ENCODE assay signal across 22 mouse cellular contexts in genomic region chr11:120945926-120946325, GRCm38 (mm10).
"Had no signal": no experiment of that assay in that cellular context is flagged by ENCODE, and none has a peak within 500 bp of the region (broad histone marks: within the 10 kb centered on the region; RNA-seq: fewer than 3 reads in every experiment).

No protein-coding gene starts in this region.

- ATAC-seq: liver, embryonic 12.5 days; midbrain, embryonic 13.5 days; midbrain, embryonic 16.5 days had no signal

- H3K4me3 ChIP-seq: liver, embryonic 12.5 days; midbrain, embryonic 10.5 days; midbrain, embryonic 13.5 days; myocyte; neural tube, embryonic 13.5 days; neural tube, embryonic 15.5 days; stomach, embryonic 15.5 days had no signal

- H3K27ac ChIP-seq: liver, embryonic 12.5 days; liver, embryonic 14.5 days; midbrain, embryonic 10.5 days; midbrain, embryonic 13.5 days; neural tube, embryonic 13.5 days; neural tube, embryonic 15.5 days; stomach, embryonic 15.5 days; stomach, postnatal 0 days had no signal

- DNase-seq: lung, adult 18-20 months; lung, embryonic 14.5 days; lung, postnatal 10 days; lung, postnatal 4 days; retina, postnatal 1 day; right cerebral cortex, adult 18-20 months; right cerebral cortex, postnatal 25 days; right cerebral cortex, postnatal 4 days; spleen, adult 18-20 months; thymus, adult 2 months; thymus, postnatal 25 days; thymus, postnatal 4 days had no signal

- H3K4me2 ChIP-seq: liver, embryonic 12.5 days; lung, embryonic 14.5 days; midbrain, embryonic 13.5 days; neural tube, embryonic 13.5 days; neural tube, embryonic 15.5 days; stomach, embryonic 15.5 days had no signal

- H3K36me3 ChIP-seq: liver, embryonic 12.5 days; midbrain, embryonic 10.5 days; midbrain, embryonic 13.5 days; neural tube, embryonic 13.5 days; neural tube, embryonic 15.5 days; stomach, embryonic 15.5 days had no signal

- H3K27me3 ChIP-seq: stomach, embryonic 15.5 days had no signal

- H3K9ac ChIP-seq: liver, embryonic 12.5 days; liver, embryonic 14.5 days; lung, embryonic 14.5 days; midbrain, embryonic 13.5 days; neural tube, embryonic 13.5 days; neural tube, embryonic 15.5 days; stomach, embryonic 15.5 days had no signal

- H3K9me3 ChIP-seq: liver, embryonic 12.5 days; midbrain, embryonic 10.5 days; midbrain, embryonic 13.5 days; neural tube, embryonic 13.5 days; neural tube, embryonic 15.5 days; stomach, embryonic 15.5 days had no signal
